Mouse (Mus musculus) testis, postnatal 10 days (tissue): ENCODE measurements at regions not wholly inside any gene's neighbourhood (a gene's known extent, or its start where the extent isn't known, plus 50 kb on each side); places are given as distances from the start of the nearest gene placed in this dataset.
A peak's percentile ranks its signal among the peaks of the same experiment; 100 is the strongest.

ENCODE experiments used
- DNase-seq: peaks from one replicate; pipeline ENCODE4 v3.0.0; 2021; ENCODE audit warnings: low spot score

DNA sequence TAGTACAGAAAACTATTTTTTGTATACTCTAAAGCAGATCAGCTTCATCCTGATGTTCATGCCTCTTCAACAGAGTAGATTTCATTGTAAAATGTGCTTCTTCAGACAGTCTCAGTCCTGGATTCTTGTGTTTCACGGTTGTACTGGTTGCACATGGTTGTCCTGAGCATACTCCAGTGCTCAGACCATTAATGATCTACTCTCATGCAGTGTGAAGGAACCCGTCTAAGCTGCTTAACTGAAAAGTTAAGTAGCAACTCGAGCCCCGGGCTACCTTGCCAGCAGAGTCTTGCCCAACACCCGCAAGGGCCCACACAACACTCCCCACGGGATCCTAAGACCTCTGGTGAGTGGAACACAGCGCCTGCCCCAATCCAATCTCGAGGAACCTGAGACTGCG, 380.3 kb upstream of the Fbxo33 start:
- no peak for DNase-seq

DNA sequence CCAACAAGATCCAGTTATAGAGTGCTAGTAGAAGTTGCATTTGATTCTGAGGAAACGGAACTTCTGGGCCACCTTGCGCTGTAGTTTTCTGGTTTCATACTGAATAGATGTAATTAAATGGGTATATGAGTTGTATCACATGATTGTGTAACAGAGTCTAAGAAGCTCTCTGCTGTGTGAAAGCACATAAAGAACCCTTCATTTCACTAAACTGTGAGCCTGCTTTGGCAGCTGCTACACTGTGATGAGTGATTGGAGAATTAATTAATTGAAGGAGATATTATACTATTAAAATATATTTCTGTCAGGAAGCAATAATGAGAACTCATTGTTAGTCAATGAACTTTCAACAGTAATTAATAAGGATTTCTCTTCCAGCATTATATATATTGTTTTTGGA, 369.8 kb upstream of the Fbxo33 start:
- no peak for DNase-seq

DNA sequence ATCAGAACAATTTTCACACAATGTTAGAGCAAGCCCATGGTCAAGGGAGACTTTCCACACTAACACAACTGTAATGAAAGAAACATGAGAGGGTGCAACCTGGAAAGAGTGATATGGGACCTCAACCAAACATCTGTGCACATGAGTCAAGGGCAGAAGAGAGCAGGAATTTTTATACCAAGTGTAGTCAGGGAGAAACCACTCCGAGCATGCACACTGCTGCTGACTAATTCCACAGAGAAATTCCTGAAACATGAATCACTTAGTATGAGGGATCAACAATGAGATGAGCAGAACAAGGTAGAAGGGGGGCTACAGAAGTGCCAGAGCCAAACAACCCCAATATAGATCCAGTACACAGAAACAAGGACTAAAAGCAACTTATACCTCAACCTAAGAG, 363.1 kb upstream of the Fbxo33 start:
- no peak for DNase-seq

DNA sequence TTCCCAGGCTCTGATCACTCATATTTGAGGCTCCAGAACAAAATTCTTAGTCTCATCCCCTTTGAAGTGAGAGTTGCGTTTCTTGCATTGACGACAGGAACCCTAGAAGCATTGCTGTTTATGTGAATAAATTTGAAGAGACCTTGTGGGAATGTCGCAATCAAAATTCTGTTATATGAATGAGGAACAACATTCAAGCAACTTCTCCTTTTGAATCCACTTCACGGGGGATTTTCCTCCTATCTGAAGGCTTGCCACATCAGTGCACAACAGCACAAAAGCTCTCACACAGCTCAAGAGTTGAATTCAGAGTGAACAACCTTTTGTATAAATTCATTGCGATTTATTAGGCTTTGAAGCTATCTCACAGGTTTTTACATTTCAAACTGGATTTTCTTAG, 360.2 kb upstream of the Fbxo33 start:
- DNase-seq, result no peak

DNA sequence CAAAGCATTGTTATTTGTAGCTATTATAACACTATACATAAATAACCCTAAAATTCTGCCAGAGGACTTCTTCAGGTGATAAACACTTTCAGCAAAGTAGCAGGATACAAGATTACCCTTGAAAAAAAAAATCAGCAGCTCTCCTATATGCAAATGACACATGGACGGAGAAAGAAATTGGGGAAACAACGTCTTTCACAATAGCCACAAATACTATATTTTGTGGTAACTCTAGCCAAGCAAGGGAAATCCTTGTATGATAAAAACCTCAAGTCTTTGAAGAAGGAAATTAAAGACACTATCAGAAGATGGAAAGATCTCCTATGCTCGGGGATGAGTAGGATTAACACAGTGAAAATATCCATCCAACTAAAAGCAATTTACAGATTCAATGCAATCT, 344.4 kb upstream of the Fbxo33 start:
- DNase-seq, result no peak

DNA sequence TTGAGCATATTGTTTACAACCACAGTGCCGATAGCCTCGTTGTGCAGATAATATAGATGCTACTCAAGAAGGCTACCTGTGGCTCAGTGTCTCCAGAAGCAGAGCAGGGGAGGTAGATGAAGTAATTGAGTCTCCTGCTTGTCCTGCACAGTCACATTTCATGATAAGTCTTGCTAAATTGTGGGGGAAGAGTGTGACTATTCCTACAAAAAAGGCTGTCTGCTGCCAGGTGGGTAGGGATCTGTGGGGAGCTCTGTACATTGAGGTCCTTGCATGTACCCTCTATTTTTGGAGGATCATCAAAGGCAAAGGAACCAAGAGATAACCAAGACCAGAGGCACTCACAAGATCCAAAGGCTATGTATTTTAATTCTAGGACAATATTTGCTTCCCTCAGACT, 320.3 kb upstream of the Fbxo33 start:
- DNase-seq, result no peak

DNA sequence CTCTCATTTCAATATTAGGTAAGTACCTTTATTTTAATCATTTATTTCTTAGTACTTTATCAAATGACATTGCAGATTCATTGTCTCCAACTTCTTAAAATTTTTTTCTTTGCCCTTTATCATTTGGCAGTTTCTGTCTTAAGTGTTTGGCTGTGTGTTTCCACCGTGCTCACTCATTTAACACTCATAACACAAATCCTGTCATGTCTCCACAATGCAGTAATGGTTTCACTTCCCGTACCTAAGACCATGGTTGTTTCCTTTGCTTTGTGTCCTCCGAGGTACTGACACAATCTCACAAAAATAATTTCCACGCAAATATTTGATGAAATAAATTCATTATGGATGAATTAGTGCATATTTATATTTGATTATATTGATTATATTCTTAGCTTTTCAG, 311.0 kb upstream of the Fbxo33 start:
- DNase-seq, result no peak

DNA sequence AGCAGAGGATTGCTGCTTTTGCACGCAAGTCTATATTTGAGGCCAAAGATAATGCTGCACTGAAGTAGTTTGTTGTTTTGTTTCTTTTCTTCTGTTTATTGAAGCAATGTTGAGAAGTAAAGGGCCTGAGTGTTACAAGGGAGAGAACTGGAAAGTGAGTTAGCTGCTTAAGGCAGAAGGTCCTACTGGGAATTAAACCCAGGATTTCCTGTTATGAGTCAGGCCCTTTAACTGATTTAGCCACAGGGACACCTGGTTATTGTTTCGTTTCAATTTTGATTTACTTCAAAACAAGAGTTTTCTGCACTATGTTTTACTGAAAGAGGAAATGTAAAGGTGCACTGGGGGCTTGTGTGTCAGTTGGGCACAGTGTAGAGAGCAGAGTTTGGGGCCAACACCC, 303.8 kb upstream of the Fbxo33 start:
- DNase-seq, result no peak

DNA sequence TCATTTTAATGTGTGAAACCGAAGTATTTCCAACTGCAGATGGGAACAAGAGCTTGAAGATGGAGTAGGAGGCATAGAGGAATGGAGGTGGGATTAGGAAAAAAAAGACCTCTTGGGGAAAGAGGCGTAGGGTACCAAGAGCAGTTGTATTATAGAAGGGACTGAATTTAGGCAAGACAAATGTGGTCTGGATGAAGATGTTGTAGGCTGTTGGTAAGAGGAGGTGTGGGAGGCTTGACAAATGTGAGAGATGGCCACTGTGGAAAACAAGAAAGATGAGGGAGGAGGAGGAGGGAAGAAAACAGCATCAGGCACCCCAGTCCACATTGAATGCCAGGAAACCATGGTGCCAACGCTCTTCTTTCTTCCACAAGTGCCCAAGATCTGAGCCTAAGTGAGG, 302.4 kb upstream of the Fbxo33 start:
- no peak for DNase-seq

DNA sequence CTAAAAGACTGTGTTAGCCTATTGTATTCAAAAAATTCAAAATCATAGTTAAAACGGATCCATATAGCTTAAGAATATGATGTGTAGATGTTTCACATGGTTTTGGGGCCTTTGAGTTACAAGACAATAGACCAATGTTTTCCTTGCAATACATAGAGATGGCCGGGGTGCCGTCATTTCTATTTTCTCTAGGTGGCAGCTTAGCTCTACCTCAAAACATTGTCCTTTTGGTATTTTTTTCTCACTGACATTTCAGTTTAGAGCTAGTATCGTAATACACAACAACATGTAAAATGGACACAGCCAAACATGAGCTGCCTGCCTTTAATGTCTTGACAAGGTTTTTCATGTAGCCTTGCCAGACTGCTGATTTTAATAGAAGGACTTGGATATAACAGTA, 290.3 kb upstream of the Fbxo33 start:
- DNase-seq, result no peak

DNA sequence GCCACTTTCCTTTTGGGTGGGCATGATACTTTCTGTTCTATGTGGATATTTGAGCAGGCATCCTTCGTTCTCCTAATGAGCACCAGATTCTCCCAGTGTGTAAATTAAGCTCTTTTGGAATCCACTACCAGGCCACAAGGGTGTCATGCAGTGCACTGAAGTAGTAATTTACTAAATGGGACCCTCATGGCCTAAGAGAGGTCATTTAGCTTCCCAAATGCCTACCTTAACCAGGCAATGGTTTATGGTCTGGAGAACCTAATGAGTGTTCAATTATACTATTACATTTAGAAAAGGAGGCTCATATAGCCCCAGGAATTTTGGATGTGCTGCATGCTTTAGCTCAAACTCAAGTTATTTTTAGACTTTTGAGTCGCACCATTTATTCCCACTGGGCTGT, 289.6 kb upstream of the Fbxo33 start:
- no peak for DNase-seq

DNA sequence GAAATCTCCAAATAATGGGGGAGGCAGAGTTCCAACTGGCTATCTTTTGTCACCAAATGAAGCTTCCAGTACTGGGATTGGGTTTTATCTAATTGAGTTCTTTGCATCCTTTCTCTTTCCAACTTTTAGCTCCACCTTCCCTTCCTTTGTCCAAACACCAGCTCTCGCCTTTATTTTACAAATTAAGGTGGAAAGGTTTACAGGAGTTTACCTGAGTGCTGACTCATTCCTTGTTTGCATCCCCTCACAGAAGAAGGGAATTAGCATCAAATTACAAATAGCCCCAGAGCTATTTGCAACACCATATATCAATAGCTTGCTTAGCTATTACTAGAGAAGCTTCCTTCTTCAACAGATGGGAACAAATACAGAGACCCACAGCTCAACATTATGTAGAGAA, 287.9 kb upstream of the Fbxo33 start:
- no peak for DNase-seq

DNA sequence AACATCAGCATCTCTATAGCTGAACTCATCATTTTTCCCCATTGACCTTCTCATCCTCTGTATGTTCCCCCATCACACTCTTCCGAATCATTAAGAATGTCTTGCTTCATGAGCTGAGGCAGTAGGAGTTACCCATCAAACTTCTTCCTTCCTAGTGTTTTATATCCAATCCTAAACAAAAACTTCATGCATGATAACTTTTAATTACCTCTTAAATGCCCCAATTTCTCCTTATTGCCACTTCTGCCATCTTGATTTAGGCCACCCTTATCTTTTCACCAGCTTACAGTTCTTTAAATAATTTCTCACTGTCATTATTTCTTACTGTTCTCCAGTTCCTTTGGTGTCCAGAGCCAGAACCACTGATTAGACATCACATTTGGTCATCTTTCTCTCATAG, 277.9 kb upstream of the Fbxo33 start:
- no peak for DNase-seq

DNA sequence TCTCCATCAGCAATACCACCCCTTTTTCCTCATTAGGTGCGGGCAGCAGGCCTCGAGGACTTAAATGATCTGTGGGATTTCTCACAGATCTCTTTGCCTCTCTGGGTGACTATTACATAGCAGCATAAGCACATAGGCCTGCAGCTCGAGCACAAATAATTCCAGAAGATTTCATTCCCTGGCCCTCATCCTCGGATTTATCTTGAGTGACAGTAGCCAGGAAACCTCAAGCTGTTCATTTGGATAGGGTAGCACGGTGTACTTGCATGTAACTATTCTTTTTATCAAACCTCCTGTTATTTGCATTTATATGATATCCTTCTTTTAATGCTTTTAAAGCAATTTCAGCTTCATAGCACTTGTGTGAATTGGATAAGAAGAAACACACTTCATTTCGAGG, 268.5 kb upstream of the Fbxo33 start:
- no peak for DNase-seq

DNA sequence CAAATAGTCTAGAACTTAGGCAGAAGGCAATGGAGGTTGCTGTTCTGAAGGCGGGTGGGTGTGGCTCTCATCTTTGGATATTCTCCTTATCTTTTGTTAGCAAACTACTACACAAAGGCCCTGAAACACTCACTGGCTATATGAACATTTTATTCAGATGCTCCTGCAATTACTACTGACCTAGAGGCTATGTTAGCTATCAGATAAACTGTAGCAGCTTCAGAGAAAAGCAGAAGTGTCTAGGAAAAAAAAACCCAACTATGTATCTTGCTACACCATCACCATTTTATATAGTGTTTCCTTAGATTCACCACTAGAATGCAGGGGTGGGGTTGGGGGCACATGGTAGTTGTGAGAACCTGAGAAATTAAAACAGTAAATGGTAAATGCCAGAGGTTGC, 268.0 kb upstream of the Fbxo33 start:
- no peak for DNase-seq

DNA sequence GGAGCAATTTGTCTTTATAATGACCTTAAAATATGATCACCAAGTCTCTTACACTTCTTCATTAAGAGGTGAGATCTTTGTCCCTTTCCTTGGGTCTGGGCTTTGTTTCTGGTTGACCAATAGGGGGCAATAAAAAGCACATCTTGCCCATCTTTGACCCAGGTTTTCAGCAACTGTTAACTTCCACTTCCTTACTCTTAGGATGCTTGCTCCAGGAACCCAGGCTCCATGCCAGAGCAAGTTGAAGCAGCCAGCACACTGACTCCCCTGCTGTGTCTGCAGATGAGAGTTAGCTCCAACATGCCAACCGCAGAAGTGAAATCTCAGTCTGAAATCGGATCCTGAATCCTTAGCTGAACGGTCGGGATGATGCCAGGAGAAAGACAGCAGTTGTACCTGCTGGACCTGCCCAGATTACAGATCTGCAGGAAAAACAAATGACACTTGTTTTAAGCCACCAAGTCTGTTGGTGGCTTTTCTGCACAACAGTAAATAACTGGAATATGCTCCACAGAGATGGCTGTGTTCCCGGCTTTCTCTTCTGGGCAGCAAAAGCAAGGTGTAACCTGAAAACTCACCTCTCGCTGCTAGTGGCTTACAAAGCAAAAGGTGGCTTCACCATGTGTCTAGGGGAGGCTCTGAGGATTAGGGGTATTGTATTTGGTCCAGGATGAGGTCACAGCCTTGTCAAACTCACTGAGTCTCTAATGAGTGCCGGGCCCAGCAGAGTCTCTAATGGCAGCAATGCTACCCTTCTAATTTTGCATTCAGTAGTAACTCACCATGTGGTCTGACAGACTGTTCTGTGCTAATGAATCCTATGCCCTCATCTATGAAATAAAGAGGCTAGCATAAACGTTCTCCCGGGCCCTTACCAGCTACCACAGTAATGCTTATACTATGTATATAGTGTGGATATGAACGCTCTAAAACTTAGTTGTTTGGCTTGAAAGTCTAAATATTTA, 241.8 kb upstream of the Fbxo33 start:
- DNase-seq, result no peak

DNA sequence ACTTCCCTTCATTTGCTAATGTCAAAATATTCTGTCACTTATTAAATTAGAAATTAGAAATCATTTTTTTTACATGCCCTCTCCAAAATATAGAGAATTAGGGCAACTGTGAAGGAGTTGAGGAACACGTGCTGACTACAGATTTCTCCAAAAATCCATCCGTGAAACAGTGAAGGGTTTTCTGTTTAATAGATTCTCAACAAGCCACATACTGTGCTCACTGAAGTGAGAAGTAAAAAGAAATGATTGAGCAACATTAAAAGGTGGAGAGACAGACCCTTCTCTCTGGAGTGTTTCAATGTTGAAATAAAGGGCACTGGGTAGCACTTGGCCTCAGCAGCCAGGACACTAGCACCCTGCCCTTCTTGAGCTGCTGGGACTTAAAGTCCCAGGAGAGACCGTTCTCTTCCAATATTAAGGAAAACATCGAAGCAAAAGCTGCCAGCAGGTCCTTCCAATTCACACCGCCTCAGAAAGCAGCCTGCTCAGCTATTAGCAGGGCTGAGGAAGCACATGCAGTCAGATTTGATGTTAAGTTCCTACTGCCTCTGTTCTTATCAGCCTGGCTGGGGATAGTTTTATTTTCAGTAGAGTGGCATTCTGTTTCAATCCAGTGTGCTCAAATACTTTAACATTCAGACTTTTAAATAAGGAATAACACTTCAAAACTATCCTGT, 236.8 kb upstream of the Fbxo33 start:
- DNase-seq, result no peak

DNA sequence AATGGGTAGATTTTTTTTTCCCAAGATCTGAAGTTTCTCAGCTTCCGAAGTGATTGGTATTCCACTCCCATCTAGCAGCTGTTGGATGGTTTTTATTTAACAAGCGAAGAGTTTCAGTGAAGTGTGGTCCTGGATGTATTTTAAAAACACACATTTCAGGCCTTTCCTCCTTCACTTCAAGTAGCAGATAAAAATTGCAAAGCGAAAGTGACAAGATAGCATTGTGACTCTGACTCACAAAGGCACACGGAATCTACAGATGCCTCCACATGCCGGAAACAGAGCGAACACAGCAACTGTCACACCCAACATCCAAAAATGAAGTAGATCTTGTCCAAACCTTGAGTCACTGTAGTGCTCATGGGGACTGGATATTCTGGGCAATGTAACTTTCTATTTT, 195.5 kb upstream of the Fbxo33 start:
- DNase-seq, result no peak

DNA sequence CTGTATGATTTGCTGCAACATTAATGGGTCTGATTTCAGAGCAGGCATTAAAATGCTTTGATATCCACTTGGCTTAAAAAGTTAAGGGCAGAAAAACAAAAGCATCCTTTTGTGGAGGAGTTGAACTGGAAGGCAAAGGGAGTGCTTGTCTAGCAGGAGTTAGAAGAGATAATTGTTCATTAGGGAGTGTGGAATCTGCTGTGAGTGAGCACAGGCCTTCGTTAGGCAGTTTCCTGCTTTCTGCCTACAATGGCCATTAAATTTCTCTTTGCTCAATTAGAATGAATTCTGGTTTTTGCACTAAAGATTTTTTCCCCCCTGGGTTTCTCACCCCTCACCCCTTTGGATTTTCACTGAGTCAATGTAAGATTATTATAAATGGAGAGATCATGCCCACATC, 192.0 kb upstream of the Fbxo33 start:
- no peak for DNase-seq

DNA sequence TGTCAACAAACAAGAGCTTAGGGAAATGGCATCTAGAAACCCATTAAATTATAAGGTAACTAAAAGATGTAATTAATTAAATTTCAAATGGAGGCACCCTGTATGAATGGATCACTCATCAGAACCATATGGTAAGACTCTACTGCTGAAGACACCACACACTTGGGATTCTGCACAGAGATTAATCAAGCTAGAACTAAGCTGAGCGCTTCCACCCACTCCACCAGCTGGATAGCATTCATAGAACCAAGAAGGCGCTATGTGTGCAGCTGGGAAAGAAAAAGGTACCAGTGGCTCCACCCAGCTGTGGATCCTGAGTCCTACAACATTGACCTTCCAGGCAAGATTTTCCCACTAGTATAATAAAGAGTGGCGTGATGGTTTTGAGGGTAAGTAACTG, 171.6 kb upstream of the Fbxo33 start:
- DNase-seq, result no peak

DNA sequence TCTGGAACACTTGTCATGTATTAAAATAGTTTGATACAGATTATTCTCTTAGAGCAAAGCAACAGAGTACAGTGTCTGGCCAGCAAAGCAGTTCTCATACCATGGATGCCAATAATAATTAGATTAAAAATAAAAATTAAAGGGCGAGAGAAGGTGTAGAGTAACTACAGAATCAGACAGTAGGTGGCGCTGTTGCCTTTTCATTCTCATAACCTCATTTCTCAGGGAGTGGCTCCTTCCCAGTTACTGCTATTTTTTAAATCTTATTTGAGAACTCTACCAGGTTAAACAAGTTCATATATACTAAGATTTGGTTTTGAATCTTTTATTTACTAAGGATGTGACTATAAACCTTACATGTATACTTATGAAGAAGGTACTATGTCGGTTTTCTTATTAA, 163.3 kb upstream of the Fbxo33 start:
- peak; percentile 72 for DNase-seq

DNA sequence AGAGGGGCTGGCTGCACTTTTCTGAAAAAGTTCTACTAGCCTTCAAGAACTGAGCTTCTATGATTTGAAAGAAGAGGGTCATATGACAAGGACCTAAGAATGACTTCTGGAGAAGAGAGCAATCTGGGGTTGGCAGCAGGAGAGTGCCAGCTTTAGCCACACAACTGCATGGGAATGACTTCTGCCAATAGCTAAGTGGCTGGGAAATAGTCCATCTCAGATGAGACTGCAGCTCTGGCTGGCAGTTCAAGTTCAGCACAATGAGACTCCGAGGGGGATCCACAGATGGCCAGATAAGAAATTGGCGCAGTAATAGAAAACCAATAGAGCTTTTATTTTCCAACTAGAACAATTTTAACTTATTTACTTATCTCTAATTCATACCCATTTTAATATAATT, 122.1 kb upstream of the Fbxo33 start:
- DNase-seq, result no peak

DNA sequence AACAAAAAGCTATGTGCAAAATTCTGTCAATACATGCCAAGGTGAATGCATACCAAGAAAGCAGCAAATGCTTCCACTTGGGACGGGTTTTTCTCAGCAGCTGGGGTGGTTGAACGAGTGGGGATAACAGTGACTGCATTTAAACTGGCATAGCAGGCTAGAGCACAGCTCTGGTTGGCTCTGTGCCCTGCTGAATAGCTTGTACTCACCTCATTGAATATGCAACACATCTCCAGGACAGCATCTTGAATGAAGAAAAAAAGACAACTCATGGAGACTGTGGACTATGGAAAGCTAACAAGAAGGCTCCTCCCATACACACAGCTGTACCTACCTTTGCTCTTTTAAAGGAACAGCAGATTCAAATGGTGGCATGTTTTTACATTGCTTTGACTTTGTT, 111.2 kb upstream of the Fbxo33 start:
- DNase-seq, result no peak

DNA sequence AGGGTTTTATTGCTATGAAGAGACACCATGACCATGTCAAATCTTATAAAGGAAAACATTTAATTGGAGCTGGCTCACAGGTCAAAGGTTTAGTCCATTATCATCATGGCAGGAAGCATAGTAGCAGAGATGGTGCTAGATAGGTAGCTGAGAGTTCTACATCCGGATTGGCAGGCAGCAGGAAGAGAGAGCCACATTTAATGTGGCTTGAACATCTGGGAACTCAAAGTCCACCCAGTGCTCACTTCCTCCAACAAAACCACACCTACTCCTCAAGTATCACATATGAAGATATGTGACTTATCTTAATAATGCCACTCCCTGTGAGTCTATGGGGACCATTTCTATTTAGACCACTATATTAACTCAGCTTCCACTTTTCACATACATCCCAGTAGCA, 93.2 kb upstream of the Fbxo33 start:
- DNase-seq, result no peak
